Mouse (Mus musculus) heart, postnatal 0 days (tissue): ENCODE results near the gene Pou4f1.

Source experiments
- CTCF ChIP-seq: IDR thresholded peaks from 2 replicates; pipeline ENCODE4 v1.5.1; 2016; ENCODE audit warnings: antibody characterized with exemption, control low read depth, low read depth
- EP300 ChIP-seq: IDR thresholded peaks from 2 replicates; pipeline ENCODE4 v1.6.1; 2016; ENCODE audit warnings: antibody characterized with exemption, low read depth

DNA sequence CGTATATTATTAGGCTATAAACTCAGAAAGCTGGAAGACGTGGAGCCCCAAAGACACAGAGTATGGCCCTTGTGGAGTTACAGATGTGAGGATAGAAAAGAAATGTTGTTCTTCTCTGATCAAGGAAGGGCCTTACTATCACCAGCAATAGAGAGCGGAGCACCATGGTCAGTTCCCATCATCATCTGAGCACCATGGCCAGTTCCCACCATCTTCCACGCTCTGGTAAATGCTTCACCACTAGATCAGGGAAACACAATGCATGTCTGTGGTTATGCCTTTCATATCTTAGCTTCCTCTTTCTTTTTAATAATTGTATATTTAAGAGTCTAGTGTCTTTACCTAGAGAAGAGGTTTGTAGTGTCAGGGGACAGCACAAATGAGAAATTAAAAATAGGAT, 37.0 kb downstream of the Pou4f1 start:
- TF ChIP-seq CTCF (no peak), EP300 (no peak)
